Mouse (Mus musculus) midbrain, embryonic 11.5 days (tissue): ENCODE measurements at regions not wholly inside any gene's neighbourhood (a gene's known extent, or its start where the extent isn't known, plus 50 kb on each side); places are given as distances from the start of the nearest gene placed in this dataset.

Experiments
- ATAC-seq: fragments of 200-750 bp; cut with Nextera tagmentation; 2 replicates; pipeline ENCODE4 v1.8.0; 2017; ENCODE audit warnings: moderate TSS enrichment, moderate library complexity; ENCODE audit not compliant: low FRiP score
- DNase-seq: peaks from one replicate; pipeline ENCODE4 v3.0.0; 2015; ENCODE audit warnings: low spot score; ENCODE audit errors: missing footprints
- H3K27ac ChIP-seq: fragments of 300-500 bp; sonication (generic); 2 replicates; pipeline ENCODE4 v1.5.1; 2014; ENCODE audit warnings: low read depth, low read length
- H3K27me3 ChIP-seq: fragments of 300-500 bp; sonication (generic); 2 replicates; pipeline ENCODE4 v1.6.1; 2014; ENCODE audit warnings: mild to moderate bottlenecking, low read length, moderate library complexity, mixed read lengths; ENCODE audit not compliant: control insufficient read depth, insufficient read depth
- H3K36me3 ChIP-seq: fragments of 300-500 bp; sonication (generic); 2 replicates; pipeline ENCODE4 v1.6.1; 2014; ENCODE audit warnings: mild to moderate bottlenecking, low read length, moderate library complexity, mixed read lengths; ENCODE audit not compliant: control insufficient read depth, insufficient read depth
- H3K4me1 ChIP-seq: fragments of 300-500 bp; sonication (generic); 2 replicates; pipeline ENCODE4 v1.6.1; 2014; ENCODE audit warnings: low read length; ENCODE audit not compliant: control insufficient read depth, insufficient read depth
- H3K4me2 ChIP-seq: fragments of 300-500 bp; sonication (generic); 2 replicates; pipeline ENCODE4 v1.6.1; 2014; ENCODE audit warnings: mild to moderate bottlenecking, moderate library complexity
- H3K4me3 ChIP-seq: fragments of 300-500 bp; sonication (generic); 2 replicates; pipeline ENCODE4 v1.5.1; 2014; ENCODE audit warnings: low read depth, low read length
- H3K9ac ChIP-seq: fragments of 300-500 bp; sonication (generic); 2 replicates; pipeline ENCODE4 v1.6.1; 2014; ENCODE audit warnings: low read length
- H3K9me3 ChIP-seq: fragments of 300-500 bp; sonication (generic); 2 replicates; pipeline ENCODE4 v1.6.1; 2016; ENCODE audit warnings: low read length; ENCODE audit not compliant: control insufficient read depth
- WGBS: fragments of 180-500 bp; shearing (Covaris S2); extraction: QIAGEN DNeasy Blood & Tissue Kit; methylation state at CpG from one replicate; pipeline ENCODE4 v1.1.7; 2014; 5-methylcytosine and 5-hydroxymethylcytosine counted together

GRCm38 (mm10) chr19:21337201-21337600, 65.1 kb downstream of the Zfand5 start:
- Histone ChIP-seq H3K4me2 (no peak overlapping the region), H3K4me1 (no peaks in the 10 kb centered on the region), H3K36me3 (no peaks in the 10 kb centered on the region), H3K4me3 (no peak overlapping the region), H3K27me3 (no peaks in the 10 kb centered on the region), H3K9me3 (no peaks in the 10 kb centered on the region), H3K27ac (no peak overlapping the region), H3K9ac (no peak overlapping the region)
- DNase-seq, result peak; percentile 61
- 76% methylated on average over 6 of the region's 6 CpGs for WGBS
- ATAC-seq, result no peak

DNA sequence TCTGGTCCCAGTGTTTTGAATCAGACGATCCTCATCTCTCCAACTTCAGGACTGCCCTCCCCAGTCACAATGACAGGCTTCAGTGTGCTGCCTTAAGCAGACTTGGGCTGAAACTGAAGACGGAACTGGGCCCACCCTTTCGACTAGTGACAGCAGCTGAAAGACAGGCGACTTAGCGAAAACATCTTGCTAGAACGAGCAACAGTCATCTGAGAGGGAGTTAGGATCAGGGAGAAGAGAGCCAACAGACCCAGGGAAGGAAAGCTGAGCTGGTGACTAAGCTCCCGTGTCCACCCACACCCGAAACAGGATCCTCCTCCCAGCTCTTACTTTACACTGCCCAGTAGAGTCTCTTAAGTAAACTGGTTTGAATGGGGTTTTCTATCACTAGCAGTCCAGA, 68.5 kb downstream of the Zfand5 start:
- no peak overlapping the region for H3K4me3 ChIP-seq
- no peaks in the 10 kb centered on the region for H3K9me3 ChIP-seq
- WGBS, result 73% methylated on average over 8 of the region's 8 CpGs
- ATAC-seq (no peak), DNase-seq (no peak)
- H3K9ac ChIP-seq, result no peak overlapping the region
- no peak overlapping the region for H3K27ac ChIP-seq
- no peak overlapping the region for H3K4me2 ChIP-seq
- no peaks in the 10 kb centered on the region for H3K27me3 ChIP-seq
- no peaks in the 10 kb centered on the region for H3K36me3 ChIP-seq
- H3K4me1 ChIP-seq, result no peaks in the 10 kb centered on the region
